Mouse (Mus musculus) ES-Bruce4 (cell line): Measurements from ENCODE around the gene Cox6b1.

Source experiments
- CTCF ChIP-seq: IDR thresholded peaks from one replicate; pipeline ENCODE4 v1.8.1; 2011; ENCODE audit warnings: low read depth, low read length
- EP300 ChIP-seq: IDR thresholded peaks from 2 replicates; pipeline ENCODE4 v1.6.1; 2011; ENCODE audit warnings: low read depth, low read length; ENCODE audit not compliant: insufficient read depth
- POLR2A ChIP-seq: IDR thresholded peaks from one replicate; pipeline ENCODE4 v1.8.1; 2011; ENCODE audit warnings: low read length; ENCODE audit not compliant: insufficient read depth

GRCm38 (mm10) chr7:30599933-30600353 lies 26.0 kb downstream of the Cox6b1 start:
- TF ChIP-seq CTCF (no peak), POLR2A (no peak), EP300 (no peak)
